Mouse (Mus musculus): ENCODE measurements around the gene Dlg2. TPM values are rescaled to one million over a fixed set of nuclear protein-coding genes. Genes with fewer than 3 reads are reported as not detected.

Dlg2 gene
- total and polyA plus RNA-seq, 3 experiments, result 0.72 to 1.9 (median 1.7) TPM

DNA sequence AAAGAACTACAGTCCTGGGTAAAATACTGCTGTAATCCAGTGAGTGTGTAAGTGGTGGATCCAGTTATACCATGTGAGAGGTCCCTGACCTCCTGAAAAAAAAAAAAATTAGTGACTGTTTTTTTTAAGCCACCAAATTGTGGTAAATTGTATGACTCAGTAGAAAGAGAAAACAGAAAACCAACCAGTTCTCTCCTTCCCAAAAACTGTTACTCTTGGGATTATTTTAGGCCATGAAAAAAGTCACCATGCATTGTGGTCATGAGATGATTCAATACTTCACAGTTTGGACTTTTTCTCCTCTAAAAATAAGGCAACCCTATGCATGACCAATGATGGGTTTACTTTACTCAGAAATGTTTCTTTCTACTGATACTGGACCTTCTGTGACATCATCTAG, 1291.2 kb downstream of the Dlg2 start:
- no peaks in the 10 kb centered on the region for H3K27me3 ChIP-seq (ENCODE audit: control insufficient read depth, insufficient read depth, low read length)
- H3K4me1 ChIP-seq (ENCODE audit: control insufficient read depth, insufficient read depth, low read length), result no peaks in the 10 kb centered on the region
- TF ChIP-seq EP300 (IDR thresholded peaks at IDR 0.05; ENCODE audit: insufficient read depth, low read depth, low read length), result no peak
- no peak for TF ChIP-seq POLR2A (IDR thresholded peaks at IDR 0.05; ENCODE audit: insufficient read depth, low read depth, low read length)
- no peaks in the 10 kb centered on the region for H3K36me3 ChIP-seq (ENCODE audit: control insufficient read depth, insufficient read depth, low read length)
- no peak overlapping the region for H3K4me3 ChIP-seq
- no peaks in the 10 kb centered on the region for H3K79me2 ChIP-seq (replicated peaks; ENCODE audit: control insufficient read depth, insufficient read depth, low read length)
- no peak overlapping the region for H3K27ac ChIP-seq
- intact Hi-C loops (cut with DNase I), result no loop called here
- no peak overlapping the region for H3K9ac ChIP-seq (ENCODE audit: low read depth, low read length)
- DNase-seq, result no peak

DNA sequence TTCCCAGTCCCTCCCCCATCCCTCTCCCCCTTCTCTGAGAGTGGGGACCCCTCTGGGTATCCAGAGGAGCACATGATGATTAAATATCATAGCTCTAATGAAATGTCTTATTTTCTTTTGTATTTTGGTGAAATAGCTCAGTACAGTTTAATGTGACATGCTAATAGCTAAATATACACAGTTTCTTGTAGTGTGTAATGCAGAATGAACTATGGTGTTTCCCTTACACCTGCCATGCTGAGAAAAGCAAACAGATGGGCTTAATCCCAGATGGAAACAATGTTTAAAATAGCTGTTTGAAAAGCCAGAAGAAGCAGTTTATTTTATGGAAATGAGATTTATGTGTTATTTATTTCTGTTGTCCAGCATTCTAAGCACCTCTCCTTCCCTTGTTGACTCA, 1302.2 kb downstream of the Dlg2 start:
- TF ChIP-seq POLR2A (IDR thresholded peaks at IDR 0.05; ENCODE audit: insufficient read depth, low read depth, low read length) (no peak), EP300 (IDR thresholded peaks at IDR 0.05; ENCODE audit: insufficient read depth, low read depth, low read length) (no peak), CTCF (IDR thresholded peaks at IDR 0.05) (no peak)
- Histone ChIP-seq H3K4me1 (ENCODE audit: control insufficient read depth, insufficient read depth, low read length) (no peaks in the 10 kb centered on the region), H3K27me3 (ENCODE audit: control insufficient read depth, insufficient read depth, low read length) (no peaks in the 10 kb centered on the region), H3K79me2 (replicated peaks; ENCODE audit: control insufficient read depth, insufficient read depth, low read length) (no peaks in the 10 kb centered on the region), H3K9ac (ENCODE audit: low read depth, low read length) (no peak overlapping the region), H3K27ac (no peak overlapping the region), H3K36me3 (ENCODE audit: control insufficient read depth, insufficient read depth, low read length) (no peaks in the 10 kb centered on the region), H3K4me3 (no peak overlapping the region)
- no peak for DNase-seq
- intact Hi-C loops (cut with DNase I), result no loop called here

DNA sequence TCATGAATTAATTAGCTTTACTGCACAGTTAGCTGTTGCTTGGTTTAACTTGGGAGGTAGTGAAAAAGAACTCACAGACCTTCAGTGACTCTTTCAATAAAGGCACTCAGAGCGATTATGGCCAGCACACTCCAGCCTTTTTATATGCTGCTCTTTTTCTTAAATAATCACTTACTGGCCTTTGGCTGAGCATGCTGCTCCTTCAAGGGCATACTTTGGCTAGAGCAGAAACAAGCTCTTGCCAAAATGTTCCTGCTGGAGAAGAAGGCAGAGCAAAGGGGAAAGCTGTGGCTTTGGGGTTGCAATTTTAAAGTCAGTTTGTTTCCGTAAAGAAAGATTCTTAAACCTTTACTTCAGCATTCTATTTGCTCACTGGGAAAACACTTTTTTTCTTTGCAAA, 1308.1 kb downstream of the Dlg2 start:
- intact Hi-C loops (cut with DNase I), result no loop called here
- no peak for DNase-seq
- Histone ChIP-seq H3K27ac (no peak overlapping the region), H3K9ac (ENCODE audit: low read depth, low read length) (no peak overlapping the region), H3K79me2 (replicated peaks; ENCODE audit: control insufficient read depth, insufficient read depth, low read length) (no peaks in the 10 kb centered on the region), H3K4me3 (no peak overlapping the region), H3K36me3 (ENCODE audit: control insufficient read depth, insufficient read depth, low read length) (no peaks in the 10 kb centered on the region), H3K4me1 (ENCODE audit: control insufficient read depth, insufficient read depth, low read length) (no peaks in the 10 kb centered on the region), H3K27me3 (ENCODE audit: control insufficient read depth, insufficient read depth, low read length) (no peaks in the 10 kb centered on the region)
- no peak for TF ChIP-seq EP300 (IDR thresholded peaks at IDR 0.05; ENCODE audit: insufficient read depth, low read depth, low read length)
- TF ChIP-seq POLR2A (IDR thresholded peaks at IDR 0.05; ENCODE audit: insufficient read depth, low read depth, low read length), result no peak
- TF ChIP-seq CTCF (IDR thresholded peaks at IDR 0.05), result no peak
- 74% methylated on average over 2 of the region's 2 CpGs for WGBS

DNA sequence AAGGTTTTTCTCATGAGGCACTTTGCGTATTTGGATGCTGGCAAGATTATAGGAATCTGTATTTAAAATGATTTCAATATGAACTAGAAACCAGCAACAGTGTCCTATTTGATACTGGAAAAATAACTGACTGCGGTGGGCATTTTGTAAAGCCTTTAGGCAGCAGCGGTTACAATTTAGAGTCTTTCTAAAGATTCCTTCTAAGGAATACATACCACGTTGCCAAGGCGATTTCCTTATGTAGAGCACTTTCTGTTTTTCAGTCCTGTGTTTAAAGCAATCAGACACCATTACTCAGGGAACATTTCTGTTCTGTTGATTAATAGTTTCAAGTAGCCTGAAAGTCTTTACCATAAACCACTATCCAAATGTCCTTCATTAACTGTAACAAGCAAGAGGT, 1309.0 kb downstream of the Dlg2 start:
- WGBS, result 80% methylated on average over 5 of the region's 5 CpGs
- Histone ChIP-seq H3K27me3 (ENCODE audit: control insufficient read depth, insufficient read depth, low read length) (no peaks in the 10 kb centered on the region), H3K4me1 (ENCODE audit: control insufficient read depth, insufficient read depth, low read length) (no peaks in the 10 kb centered on the region), H3K27ac (no peak overlapping the region), H3K79me2 (replicated peaks; ENCODE audit: control insufficient read depth, insufficient read depth, low read length) (no peaks in the 10 kb centered on the region), H3K4me3 (no peak overlapping the region), H3K9ac (ENCODE audit: low read depth, low read length) (no peak overlapping the region), H3K36me3 (ENCODE audit: control insufficient read depth, insufficient read depth, low read length) (no peaks in the 10 kb centered on the region)
- intact Hi-C loops (cut with DNase I), result no loop called here
- DNase-seq, result no peak
- TF ChIP-seq CTCF (IDR thresholded peaks at IDR 0.05), result no peak
- no peak for TF ChIP-seq POLR2A (IDR thresholded peaks at IDR 0.05; ENCODE audit: insufficient read depth, low read depth, low read length)
- no peak for TF ChIP-seq EP300 (IDR thresholded peaks at IDR 0.05; ENCODE audit: insufficient read depth, low read depth, low read length)

DNA sequence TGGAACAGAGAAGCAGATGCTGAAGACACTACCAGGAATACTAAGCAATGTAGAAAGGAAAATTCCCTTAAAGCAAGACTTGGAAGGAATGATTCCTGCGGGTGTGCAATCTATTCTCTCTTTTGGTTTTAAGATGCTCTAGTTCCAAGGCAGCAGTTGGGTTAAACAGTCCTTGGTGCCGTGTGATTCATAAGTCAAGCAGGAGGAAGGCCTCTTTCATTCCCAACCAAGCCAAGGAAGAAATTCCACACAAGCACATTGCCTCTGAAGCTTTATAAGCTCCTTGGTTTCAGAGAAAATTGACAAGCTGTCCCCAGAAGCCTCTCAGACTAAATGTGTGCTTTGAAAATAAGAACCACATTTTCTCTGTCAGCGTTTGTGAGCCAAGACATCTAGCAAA, 1309.4 kb downstream of the Dlg2 start:
- Histone ChIP-seq H3K9ac (ENCODE audit: low read depth, low read length) (no peak overlapping the region), H3K27me3 (ENCODE audit: control insufficient read depth, insufficient read depth, low read length) (no peaks in the 10 kb centered on the region), H3K79me2 (replicated peaks; ENCODE audit: control insufficient read depth, insufficient read depth, low read length) (no peaks in the 10 kb centered on the region), H3K4me1 (ENCODE audit: control insufficient read depth, insufficient read depth, low read length) (no peaks in the 10 kb centered on the region), H3K4me3 (no peak overlapping the region), H3K27ac (no peak overlapping the region), H3K36me3 (ENCODE audit: control insufficient read depth, insufficient read depth, low read length) (no peaks in the 10 kb centered on the region)
- DNase-seq, result no peak
- intact Hi-C loops (cut with DNase I), result no loop called here
- no peak for TF ChIP-seq CTCF (IDR thresholded peaks at IDR 0.05)
- no peak for TF ChIP-seq EP300 (IDR thresholded peaks at IDR 0.05; ENCODE audit: insufficient read depth, low read depth, low read length)
- TF ChIP-seq POLR2A (IDR thresholded peaks at IDR 0.05; ENCODE audit: insufficient read depth, low read depth, low read length), result no peak
- 59% methylated on average over 3 of the region's 3 CpGs for WGBS

DNA sequence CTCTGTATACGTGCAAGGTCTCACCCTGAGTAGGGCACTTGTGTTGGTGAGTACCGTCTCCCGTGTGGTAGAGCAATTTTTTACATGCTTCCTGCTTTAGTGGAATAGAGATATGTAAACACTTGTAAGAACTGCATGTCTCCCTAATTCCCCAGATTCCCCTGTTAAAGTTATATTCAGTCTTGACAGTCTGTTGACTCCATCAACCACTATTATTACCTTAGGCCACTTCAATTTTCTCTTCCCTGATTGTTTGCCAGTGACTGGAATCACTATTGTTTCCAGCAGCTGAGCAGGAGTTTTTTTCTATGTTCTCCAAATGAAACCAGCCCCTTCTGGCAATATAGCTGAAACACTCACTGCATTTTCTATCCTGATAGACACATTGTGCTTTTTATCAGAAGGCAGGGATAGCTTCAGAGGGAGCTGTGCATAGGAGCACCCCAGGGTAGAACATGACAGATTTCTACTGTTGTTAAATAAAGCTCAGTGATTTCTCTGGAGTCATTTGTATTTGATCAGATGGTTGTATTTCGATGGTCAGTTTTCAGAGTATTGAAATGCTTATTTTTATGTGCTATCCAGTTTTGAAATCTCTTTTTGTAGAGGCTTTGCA, 1314.6 kb downstream of the Dlg2 start:
- no peak for DNase-seq
- Histone ChIP-seq H3K36me3 (ENCODE audit: control insufficient read depth, insufficient read depth, low read length) (no peaks in the 10 kb centered on the region), H3K4me3 (no peak overlapping the region), H3K9ac (ENCODE audit: low read depth, low read length) (no peak overlapping the region), H3K4me1 (ENCODE audit: control insufficient read depth, insufficient read depth, low read length) (no peaks in the 10 kb centered on the region), H3K27ac (no peak overlapping the region), H3K27me3 (ENCODE audit: control insufficient read depth, insufficient read depth, low read length) (no peaks in the 10 kb centered on the region), H3K79me2 (replicated peaks; ENCODE audit: control insufficient read depth, insufficient read depth, low read length) (no peaks in the 10 kb centered on the region)
- TF ChIP-seq CTCF (IDR thresholded peaks at IDR 0.05) (no peak), EP300 (IDR thresholded peaks at IDR 0.05; ENCODE audit: insufficient read depth, low read depth, low read length) (no peak), POLR2A (IDR thresholded peaks at IDR 0.05; ENCODE audit: insufficient read depth, low read depth, low read length) (no peak)
- intact Hi-C loops (cut with DNase I), result no loop called here
- WGBS, result 69% methylated on average over 4 of the region's 4 CpGs
